Mouse (Mus musculus) spleen, adult 18-20 months (tissue): ENCODE measurements at regions not wholly inside any gene's neighbourhood (a gene's known extent, or its start where the extent isn't known, plus 50 kb on each side); places are given as distances from the start of the nearest gene placed in this dataset.
"Not testable (repeated sequence)": the region's sequence is repeated elsewhere in the genome, so short reads cannot be mapped to it uniquely, and the experiment has no call there.

Experiments used
- DNase-seq, 2 experiments: peaks; one replicate each; pipeline ENCODE4 v3.0.0; 2022; ENCODE audit warnings: mixed read lengths in 2 of 2

GRCm38 (mm10) chr13:97482439-97482946 is 241.6 kb downstream of the Enc1 start:
- no peak for DNase-seq

- DNase-seq, result no peak
Observed at GRCm38 (mm10) chr13:97481259-97481658, 240.4 kb downstream of the Enc1 start.

- no peak for DNase-seq
Observed at GRCm38 (mm10) chr13:97479066-97479586, 238.2 kb downstream of the Enc1 start.

- DNase-seq, result no peak
Observed at GRCm38 (mm10) chr13:97473971-97474365, 233.1 kb downstream of the Enc1 start.

GRCm38 (mm10) chr13:97473256-97473970 is 232.5 kb downstream of the Enc1 start:
- no peak for DNase-seq

DNA sequence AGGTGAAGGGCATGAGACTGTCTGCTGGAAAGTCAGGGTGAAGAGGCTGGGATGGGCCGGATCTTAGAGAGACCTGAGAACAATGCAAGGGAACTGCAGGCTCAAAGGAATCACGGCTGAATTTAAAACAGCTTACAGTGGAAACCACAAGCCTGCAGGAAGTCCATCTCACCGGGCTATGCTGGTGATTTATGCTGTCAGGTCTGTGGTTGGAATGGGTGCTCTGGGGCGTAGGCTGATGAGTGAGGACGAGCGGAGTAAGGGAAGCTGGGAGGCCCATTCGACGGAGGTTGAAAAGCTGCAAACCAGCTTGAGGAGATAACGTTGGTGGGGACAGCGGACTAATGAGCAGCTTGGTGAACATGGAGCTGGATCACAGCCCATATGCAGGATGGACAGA is 229.1 kb downstream of the Enc1 start:
- DNase-seq, result no peak

DNA sequence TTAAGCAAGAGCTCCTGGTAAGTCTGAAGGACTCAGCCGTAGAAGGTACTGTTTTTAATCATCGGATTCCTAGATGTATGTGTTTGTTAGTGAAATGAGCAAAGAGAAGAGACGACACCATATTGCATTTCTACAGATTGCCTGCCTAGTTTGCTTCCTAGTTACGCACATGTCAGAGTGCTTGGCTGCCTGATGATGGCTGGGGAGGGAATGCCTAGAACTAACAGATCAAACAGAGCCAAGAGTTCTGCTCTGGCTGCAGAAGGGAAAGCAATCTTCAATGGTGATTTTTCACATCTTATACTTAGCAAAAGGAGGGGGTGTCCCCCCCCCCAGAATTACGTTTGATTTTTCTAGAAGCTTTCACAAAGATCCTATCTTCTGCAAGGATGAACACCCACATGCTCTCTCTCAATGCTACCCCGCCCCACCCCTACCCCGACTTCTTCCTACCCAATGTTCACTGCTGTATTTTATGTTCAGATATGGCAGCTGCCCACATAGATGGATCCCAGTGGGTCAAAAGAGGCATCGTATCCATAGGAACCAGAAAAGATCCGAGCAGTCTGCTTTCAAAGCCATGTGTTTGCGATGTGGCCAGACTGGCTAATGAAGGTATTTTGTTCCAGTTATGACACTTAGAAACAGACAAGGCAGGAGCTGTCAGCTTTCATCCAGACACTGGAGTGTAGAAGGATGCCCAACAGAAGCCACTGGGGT is 228.1 kb downstream of the Enc1 start:
- DNase-seq, result no peak

- not testable (repeated sequence) for DNase-seq
Observed at GRCm38 (mm10) chr13:97466585-97466984, 225.7 kb downstream of the Enc1 start.

- no peak for DNase-seq
Observed at GRCm38 (mm10) chr13:97463798-97464197, 222.9 kb downstream of the Enc1 start.

- DNase-seq, result no peak
Observed at GRCm38 (mm10) chr13:97462884-97463235, 222.0 kb downstream of the Enc1 start.

- no peak for DNase-seq
Observed at GRCm38 (mm10) chr13:97462110-97462883, 221.4 kb downstream of the Enc1 start.

DNA sequence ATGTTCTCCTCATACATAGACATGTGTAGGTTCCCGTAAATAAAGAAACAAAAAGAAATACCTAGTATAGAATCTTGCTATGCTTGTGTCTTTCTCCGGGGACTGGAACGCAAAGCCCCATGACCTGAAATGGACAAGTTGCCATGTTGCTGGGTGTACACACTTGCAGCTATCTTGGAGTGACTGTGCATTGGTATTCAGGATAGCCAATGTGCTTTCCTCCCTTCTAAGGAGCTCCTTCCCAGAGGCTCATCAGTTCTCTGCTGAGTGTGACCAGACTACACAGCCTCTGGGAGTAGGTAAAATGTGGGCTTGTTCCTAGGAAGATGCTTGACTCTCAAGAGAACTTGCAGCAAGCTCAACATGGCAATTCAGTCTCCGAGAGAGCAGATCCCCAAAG is 220.3 kb downstream of the Enc1 start:
- no peak for DNase-seq

DNA sequence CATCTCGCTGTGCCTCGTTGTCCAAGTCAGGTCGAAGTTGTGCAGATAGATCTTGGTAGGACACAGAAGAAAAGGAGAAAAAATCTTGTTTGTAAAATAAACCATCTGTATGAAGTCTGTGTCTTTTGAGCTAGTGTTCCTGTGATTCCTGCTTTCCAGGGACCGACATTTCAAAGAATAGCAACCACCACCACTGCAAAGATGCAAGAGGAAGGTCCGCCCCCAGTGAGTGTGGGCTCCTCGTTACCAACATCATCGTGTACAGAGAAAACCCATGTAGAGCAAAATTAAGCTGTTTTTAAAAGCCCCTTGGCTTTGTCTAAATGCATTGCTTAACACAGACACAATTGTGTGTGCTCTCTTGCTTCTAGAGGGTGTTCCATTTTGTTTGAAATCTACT is 218.2 kb downstream of the Enc1 start:
- no peak for DNase-seq

GRCm38 (mm10) chr13:97455961-97456360 is 215.1 kb downstream of the Enc1 start:
- no peak for DNase-seq

- DNase-seq, result no peak
Observed at GRCm38 (mm10) chr13:97454715-97455114, 213.8 kb downstream of the Enc1 start.

DNA sequence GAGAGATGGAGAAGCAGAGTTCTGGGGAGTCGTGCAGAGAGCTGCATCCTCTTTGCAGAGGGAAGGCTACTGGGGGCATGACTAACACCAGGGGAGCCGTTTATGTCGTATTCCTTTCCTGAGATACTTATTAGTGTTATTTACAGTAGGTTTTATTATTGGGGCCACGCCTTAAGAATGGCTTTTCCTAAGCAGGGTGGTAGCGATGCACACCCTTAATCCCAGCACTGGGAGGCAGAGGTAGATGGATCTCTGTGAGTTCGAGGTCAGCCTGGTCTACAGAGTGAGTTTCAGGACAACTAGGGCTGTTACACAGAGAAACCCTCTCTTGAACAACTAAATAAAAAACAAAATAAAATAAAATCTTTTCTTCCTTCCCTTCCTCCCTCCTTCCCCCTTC is 212.6 kb downstream of the Enc1 start:
- no peak for DNase-seq

- DNase-seq, result no peak
Observed at GRCm38 (mm10) chr13:97453090-97453430, 212.2 kb downstream of the Enc1 start.

DNA sequence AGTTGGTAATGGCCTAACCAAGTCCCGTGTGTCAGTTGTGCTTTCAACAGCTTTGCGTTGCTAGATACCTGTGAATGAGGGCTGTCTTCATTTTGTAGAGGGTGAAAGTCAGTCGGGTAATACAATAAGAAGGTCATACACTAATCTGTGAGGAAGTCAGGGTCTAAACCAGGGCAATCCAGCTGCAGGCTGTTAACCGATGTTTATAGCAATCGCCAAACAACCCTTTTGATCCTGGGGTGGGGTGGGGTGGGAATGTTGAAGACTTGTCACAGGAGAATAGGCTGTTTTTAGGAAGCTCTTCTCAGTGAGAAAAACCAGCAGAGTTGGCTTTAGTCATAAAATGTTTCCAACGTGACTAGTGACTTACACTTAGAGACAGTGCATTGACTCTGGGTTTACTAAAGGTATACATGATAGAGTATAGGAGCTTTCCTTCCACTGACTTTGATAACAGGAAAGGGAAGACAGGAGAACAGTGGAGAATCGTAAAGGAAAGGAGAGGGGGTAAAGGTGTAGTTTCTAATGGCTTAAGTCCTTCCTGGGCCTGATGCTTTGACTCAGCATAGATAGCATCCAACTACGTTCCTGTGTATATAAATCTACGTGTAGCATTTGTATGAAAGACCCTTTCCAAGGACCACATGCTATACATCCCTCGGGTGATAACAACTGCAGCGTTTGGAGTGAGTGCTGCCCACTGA is 211.6 kb downstream of the Enc1 start:
- no peak for DNase-seq

DNA sequence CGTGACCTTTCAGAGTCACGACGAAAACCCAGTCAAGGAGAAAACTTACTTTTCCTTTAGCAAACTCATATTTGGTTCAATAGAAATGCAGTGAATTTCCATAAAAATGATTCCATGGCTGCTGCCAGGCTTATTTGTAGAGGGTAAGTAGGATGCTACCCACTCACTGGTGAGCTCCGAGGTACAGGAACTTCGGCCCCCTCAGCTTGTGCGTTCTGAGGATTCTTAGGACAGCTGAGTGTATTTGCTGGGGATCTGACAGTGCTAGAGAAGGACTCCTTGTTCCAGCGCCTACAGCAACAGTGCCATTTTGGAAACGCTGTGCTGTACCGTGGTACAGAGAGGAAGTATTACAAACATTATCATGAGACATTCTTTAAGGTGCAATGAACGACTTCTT is 210.4 kb downstream of the Enc1 start:
- no peak for DNase-seq

DNA sequence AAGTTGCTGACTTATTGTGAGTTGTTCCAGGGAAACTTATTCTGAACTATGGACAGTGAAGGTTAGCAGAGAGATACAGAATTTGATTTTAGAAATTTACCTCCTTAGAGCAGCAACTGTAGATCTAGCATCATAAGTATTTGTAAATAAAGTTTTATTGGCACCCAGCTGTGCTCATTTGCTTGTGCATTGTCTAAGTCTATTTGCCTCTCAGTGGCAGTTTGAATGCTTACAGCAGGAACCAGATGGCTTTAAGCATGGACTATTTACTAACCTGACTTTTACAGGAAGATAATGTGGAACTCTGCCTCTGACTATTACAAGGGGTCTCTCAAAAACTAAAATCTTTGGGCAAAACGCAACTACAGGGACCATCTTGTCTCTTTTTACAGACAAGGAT is 207.2 kb downstream of the Enc1 start:
- DNase-seq, result no peak

DNA sequence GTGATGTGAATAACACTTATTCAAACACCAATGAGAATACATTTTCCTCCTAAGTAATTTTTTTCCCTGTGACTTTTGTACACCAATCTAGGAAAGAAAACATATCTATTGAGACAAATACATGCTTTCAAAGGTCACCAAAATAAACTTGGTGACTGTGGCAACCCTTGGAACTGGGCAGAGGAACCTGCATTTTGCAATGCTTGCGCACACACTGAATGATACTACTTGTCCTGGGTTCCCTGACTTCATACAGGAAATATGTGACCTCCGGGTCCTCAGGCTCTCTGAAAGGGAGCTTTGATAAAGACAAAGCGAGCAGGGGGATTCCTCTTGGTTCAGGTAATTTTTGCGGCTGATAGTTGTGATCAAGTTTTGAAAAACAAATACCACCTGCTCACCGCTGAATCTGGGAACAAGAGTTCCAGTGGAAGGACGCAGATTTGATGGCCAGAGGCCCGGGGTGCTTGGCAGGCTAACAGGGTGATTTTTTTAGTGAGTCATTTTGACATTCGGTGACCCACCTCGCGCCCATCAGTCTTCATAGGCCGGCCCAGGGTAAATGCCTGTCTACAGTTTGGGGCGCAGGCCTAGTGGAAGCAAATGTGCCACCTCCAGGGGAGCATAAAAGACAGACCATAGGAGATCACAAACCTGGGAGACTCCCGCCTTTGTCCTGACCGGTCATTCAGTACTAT is 203.0 kb downstream of the Enc1 start:
- DNase-seq, result no peak

- DNase-seq, result no peak
Observed at GRCm38 (mm10) chr13:97442806-97443205, 201.9 kb downstream of the Enc1 start.
